Mouse (Mus musculus) urinary bladder, adult 18-20 months (tissue): ENCODE data around the gene Vmn2r11.
"Not testable (repeated sequence)": the region's sequence is repeated elsewhere in the genome, so short reads cannot be mapped to it uniquely, and the experiment has no call there.

ENCODE experiments used
- DNase-seq, 2 experiments: peaks; one replicate each; pipeline ENCODE4 v3.0.0; 2022; ENCODE audit warnings: low spot score in 2 of 2, mixed read lengths in 2 of 2

Gene Vmn2r11

GRCm38 (mm10) chr5:109059469-109059868, at the start of gene Vmn2r11:
Gene Vmn2r11 (minus strand): TSS chr5:109059569.
- not testable (repeated sequence) for DNase-seq

GRCm38 (mm10) chr5:109097850-109098249, 38.5 kb upstream of the Vmn2r11 start, which contains the start of gene Vmn2r12:
Gene Vmn2r12 (minus strand): TSS chr5:109097950.
- DNase-seq: not testable (repeated sequence)

DNA sequence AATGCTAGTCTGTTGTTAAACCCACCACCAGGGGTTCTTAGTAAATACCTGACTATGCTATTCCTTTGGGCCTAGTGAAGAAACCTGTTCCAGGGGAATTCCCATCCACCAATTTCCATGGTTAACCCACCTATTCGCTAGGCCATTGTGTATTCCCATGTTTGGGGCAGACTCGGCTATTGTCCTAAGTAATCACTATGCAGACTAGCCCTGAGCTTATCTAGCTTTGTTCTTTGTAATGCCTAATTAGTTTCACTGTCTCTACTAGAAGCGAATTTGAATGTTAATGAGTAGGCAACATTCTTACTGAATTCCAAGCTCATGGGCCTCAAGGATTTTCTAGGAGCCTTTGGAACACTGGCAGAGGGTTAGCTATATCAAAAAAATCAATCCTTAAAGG, 37.1 kb upstream of the Vmn2r11 start:
- DNase-seq: not testable (repeated sequence)

- not testable (repeated sequence) for DNase-seq
Measured at GRCm38 (mm10) chr5:109072016-109072415, 12.6 kb upstream of the Vmn2r11 start.

DNA sequence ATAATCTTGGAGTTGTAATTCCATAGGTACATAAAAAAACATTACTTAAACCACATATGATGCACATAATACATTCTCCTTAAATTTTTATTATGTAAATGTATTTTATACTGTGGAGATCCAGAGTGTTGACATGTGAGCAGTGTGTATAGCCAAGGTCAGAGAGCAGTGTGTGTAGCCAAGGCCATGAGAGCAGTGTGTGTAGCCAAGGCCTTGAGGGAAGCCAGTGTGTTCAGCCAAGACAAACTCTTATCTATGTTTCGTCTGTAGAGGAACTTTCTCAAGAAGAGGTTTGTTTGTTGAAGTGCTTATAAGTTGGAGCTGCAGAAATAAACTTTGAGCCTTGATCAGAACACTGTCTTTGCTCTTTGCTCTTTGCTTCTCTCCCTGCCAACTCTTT, 4.1 kb downstream of the Vmn2r11 start:
- no peak for DNase-seq

GRCm38 (mm10) chr5:109032591-109032990, 26.8 kb downstream of the Vmn2r11 start:
- peak in 1 of 2 experiments; percentile 0 for DNase-seq

DNA sequence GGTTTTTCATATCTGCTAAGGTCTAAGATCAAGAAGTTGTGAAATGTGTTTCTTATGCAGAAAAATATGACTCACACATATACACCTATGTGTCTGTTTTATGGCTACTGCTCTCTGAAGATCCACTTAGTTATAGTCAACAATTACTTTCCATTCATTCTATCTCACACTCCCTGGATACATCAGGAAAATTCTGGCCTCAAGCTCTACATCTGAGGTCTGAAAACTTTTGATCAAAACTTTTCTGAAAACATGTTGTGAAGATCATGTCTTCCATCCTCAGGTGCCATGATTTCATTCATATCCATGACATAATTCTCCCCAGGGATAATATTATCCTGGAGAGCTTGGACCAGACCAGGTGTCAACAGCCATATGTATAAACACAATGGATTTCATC, 52.9 kb downstream of the Vmn2r11 start, which contains the start of gene Vmn2r10:
TSS of gene Vmn2r10 (minus strand) at position 101 of the 400 bp plus-strand sequence.
- DNase-seq: not testable (repeated sequence)
